Mouse (Mus musculus): ENCODE measurements at regions not wholly inside any gene's neighbourhood (a gene's known extent, or its start where the extent isn't known, plus 50 kb on each side); places are given as distances from the start of the nearest gene placed in this dataset.
A peak's percentile ranks its signal among the peaks of the same experiment; 100 is the strongest.

GRCm38 (mm10) chr14:9191664-9192063 lies 525.6 kb upstream of the 4930452B06Rik start:
- DNase-seq (ENCODE audit: low spot score) = no peak

DNA sequence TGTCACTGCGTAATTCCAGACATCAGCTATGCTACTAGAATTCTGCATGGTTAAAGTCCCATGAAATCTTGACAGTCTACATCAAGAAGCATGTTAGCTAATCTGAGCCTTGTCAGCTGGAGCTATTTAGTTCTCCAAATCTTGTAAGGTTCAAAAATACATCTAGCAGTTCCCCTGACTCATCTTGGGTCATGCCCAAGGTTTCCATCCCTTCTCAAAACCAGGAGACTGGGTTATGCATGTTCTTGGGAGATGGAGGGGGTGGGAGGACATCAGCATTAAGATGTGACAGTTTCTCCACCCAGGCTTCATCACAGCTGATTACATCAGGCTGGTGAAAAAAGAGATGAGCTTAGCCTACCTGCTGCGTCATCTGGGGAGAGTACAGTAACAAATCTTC lies 495.3 kb upstream of the 4930452B06Rik start:
- no peak for DNase-seq (ENCODE audit: low spot score)

DNA sequence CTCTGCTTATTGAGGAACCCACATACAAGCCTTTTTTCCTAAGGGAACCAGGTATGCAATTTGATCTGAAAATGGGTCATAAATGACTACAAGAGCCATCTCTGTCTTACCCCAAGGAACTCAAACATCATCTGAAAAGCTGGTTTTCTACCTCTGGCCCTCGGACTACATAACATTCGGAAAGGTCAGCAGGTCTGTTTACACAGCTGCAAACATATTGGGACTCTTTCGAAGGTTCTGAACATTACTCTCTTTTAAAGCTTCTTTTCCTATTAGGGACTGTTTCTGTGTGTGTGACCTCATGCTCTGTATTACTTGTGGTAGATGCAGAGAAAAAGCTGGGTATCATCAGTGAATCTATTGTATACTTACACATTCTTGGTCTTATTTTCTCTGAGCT lies 491.9 kb upstream of the 4930452B06Rik start:
- DNase-seq (ENCODE audit: low spot score) = no peak

GRCm38 (mm10) chr14:9150841-9151240 lies 484.8 kb upstream of the 4930452B06Rik start:
- DNase-seq (ENCODE audit: low spot score) = no peak

DNA sequence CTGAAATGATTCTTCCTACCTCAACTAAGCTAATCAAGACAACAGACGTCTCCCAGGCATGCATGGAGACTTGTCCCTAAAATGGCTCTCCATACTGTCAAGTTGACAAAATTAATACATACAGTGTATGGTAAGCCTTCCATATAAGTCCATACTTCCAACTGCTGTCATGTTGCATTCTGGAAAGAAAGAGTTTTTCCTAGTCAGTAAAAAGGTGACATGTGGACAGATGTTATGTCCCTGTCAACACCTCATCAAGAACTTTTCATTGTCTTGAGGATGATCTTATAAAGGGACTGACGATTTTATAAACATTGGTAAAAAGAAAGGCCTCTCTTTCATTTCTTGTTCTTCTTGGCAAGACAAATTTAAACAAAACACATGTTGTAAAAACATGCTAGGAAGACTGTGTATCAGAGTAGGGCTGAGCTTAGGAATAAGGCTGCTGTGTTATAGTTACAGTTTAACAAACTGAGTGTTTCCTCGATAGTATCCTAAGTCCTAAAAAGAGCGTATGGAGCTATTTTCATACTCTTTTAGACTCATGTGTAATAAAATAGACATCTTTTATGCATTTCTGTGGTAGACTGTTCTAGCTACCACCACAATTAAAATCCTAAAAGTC lies 480.7 kb upstream of the 4930452B06Rik start:
- peak; percentile 5 for DNase-seq (ENCODE audit: low spot score)

DNA sequence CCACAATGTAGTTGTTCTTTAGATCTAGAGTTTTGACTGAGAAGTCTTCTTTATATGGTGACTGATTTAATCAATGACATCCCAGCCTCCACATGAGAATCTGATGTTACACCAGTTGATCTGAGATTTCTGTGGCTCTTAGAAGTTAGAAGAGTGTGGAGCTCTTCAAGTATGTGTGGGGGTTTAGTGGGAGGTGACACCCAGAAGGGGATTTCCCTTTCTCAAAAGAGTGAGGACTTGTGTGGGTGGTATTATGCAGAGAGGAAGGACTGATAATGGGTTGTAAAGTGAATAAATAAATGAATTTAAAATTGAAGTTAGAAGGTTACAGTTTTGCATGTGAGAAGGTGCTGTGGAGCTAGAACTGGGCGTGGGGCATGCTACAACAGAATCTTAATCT lies 439.7 kb upstream of the 4930452B06Rik start:
- no peak for DNase-seq (ENCODE audit: low spot score)

GRCm38 (mm10) chr14:9089625-9090326 lies 423.7 kb upstream of the 4930452B06Rik start:
- no peak for DNase-seq (ENCODE audit: low spot score)

DNA sequence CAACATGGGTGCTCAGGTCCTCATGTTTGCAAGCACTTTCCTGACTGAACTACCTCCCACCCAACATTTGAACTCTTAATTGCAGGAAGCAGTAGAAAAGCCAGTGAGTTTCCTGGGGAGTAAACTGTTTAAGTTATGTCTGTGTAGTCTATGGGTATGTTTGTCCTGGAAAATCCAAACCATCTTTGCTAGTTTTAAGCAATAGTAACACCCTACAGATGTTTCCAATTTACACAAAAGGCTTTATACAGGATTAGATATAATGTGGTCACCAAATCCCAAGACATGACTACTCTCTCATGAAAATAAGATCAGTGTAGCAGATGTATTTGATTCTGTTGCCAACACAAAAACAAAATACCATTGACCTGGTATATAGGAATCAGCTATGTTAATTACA lies 421.1 kb upstream of the 4930452B06Rik start:
- no peak for DNase-seq (ENCODE audit: low spot score)

DNA sequence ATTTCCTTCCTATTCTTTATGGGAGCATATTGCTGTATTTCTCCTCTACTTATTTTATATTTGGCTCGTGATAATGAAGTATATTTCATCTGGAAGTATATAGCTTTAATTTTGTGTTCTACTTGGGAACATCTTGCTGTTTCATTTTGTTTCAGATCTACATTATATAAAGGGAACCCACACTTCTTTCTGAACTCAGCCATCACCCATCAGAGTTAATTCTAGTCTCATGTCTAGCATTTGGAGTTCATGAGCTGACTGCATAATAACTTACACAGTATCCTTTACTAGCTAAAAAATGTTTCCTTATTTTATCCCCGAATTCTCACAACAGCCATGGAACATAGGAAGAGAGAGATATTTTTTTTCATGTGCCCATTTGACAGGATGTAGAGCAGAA lies 413.6 kb upstream of the 4930452B06Rik start:
- no peak for DNase-seq (ENCODE audit: low spot score)

GRCm38 (mm10) chr14:9079014-9079413 lies 413.0 kb upstream of the 4930452B06Rik start:
- DNase-seq (ENCODE audit: low spot score) = no peak

- DNase-seq (ENCODE audit: low spot score) = no peak
Measured at GRCm38 (mm10) chr14:9071176-9071575, 405.1 kb upstream of the 4930452B06Rik start.

- DNase-seq (ENCODE audit: low spot score) = no peak
Measured at GRCm38 (mm10) chr14:9060058-9060457, 394.0 kb upstream of the 4930452B06Rik start.

- no peak for DNase-seq (ENCODE audit: low spot score)
Measured at GRCm38 (mm10) chr14:9028811-9029210, 362.8 kb upstream of the 4930452B06Rik start.

- DNase-seq (ENCODE audit: low spot score) = no peak
Measured at GRCm38 (mm10) chr14:9015826-9016225, 349.8 kb upstream of the 4930452B06Rik start.

GRCm38 (mm10) chr14:9003034-9003433 lies 337.0 kb upstream of the 4930452B06Rik start:
- DNase-seq (ENCODE audit: low spot score) = no peak

- DNase-seq (ENCODE audit: low spot score) = no peak
Measured at GRCm38 (mm10) chr14:9000408-9001092, 334.5 kb upstream of the 4930452B06Rik start.

DNA sequence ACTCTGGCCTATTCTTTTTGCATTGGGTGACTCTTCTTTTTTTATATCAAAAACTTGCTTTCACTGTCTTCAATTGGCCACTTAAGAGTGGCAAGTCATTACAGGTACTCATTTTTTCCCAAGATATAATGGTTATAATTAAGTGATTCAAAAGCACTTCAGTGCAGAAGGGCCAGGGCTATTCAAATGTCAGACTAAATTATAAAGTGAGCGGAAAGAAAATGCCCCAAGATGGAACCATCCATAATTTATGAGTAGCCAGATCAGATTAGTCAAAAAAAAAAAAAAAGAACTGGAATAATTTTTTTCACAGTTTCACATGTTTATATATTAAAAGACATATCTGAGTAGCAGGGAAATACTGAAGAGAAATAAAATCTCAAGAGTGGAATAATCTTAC lies 333.8 kb upstream of the 4930452B06Rik start:
- no peak for DNase-seq (ENCODE audit: low spot score)

DNA sequence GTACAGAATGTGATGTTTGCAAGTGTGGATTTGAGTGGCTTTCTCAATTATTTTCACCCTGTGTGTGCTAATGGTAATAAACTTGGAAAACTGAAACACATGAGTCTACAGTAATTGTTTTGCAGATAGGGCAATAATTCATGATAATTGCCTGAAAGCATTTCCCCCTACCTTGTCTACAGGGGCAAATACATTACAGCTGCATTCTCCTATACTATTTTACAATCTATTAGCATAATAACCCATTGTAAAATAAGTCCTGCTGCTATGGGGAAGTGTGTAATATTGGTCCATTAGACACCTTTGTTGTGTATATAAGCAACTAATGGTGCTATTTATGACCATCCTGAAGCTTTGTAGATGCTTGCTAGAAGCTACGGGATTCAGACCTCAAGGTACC lies 327.4 kb upstream of the 4930452B06Rik start:
- DNase-seq (ENCODE audit: low spot score) = no peak

DNA sequence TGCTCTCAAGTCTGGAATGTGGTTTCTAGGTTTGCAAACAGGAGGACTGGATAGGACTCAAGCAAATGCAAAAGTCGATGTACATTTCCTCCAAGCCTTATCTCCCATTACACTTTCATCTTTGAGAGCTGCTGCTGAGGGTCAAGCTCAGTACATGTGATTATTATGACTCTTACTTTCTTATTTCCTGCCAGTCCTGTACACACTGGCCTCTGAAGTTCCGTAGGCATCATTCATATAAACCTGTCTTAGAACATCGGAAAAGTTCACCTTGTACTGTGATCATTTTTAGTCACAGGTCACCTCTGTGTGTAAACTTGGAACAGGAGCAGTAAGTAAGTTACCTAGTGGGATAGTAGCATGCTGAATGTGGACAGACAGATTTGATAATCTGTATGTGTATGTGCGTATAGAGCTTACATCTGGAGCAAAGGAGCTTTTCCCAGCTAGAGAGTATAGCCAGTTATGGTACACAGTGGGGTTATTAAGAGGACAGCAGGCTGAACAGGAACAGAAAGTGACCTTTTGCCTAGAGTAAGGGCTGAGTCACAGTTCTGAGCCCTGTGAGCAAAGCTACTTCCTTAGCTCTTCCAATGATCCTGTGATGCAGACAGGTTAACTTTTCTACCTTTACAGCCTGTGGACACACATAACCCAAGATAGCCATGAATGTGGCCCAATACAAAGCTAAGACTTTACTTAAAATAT lies 319.2 kb upstream of the 4930452B06Rik start:
- DNase-seq (ENCODE audit: low spot score) = no peak

DNA sequence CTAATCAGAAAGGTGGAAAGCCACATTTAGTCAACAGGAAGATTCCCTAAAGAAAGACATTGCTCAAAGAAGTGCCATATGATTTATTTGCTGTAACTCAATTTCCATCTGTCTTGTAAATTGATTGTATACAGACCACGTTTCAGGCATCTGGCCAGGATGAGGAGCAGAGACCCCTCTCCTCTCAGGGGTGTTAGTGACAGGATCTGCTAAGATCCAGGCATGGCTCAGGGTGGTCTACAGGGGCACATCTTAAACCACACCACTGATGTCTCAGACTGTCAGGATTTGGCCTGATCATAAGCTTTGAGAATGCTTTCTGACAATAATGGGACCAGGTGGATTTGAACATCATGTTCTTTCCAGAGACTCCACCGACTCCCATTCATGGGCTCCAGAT lies 295.5 kb upstream of the 4930452B06Rik start:
- no peak for DNase-seq (ENCODE audit: low spot score)

DNA sequence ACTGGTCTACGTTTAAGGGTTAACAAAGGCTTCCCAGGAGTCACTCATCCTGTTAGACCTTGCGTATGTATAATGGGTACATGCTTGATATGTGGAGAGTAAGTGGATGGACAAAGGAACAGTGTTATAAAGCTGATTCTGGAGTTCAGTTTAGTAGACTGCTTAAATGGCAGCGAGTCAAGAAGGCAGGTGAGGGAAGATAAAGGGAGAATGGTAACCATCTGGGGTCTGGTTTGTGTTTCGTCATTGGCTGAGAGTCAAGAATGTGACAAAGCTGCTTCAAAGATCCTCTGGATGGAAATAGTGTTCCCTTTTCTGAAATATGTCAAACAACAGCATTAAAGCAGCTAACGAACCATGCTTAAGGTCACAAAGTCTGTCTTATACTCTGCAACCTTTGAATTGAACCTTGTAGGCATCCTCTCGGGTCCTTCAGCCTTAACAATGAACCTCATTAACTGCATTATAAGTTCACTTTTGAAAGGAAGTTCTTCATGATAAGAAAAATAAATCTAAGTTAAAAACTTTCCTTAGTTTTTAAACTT lies 286.9 kb upstream of the 4930452B06Rik start:
- DNase-seq (ENCODE audit: low spot score) = peak; percentile 17

- DNase-seq (ENCODE audit: low spot score) = no peak
Measured at GRCm38 (mm10) chr14:8948751-8949150, 282.7 kb upstream of the 4930452B06Rik start.
